Mouse (Mus musculus): Measurements from ENCODE around the gene Pigf. TPM values are rescaled to one million over a fixed set of nuclear protein-coding genes. Genes with fewer than 3 reads are reported as not detected.
A peak's percentile ranks its signal among the peaks of the same experiment; 100 is the strongest.

Pigf gene
- total and polyA plus RNA-seq, 3 experiments, result 3.7 to 22.8 (median 14.7) TPM

GRCm38 (mm10) chr17:86986449-86987138 lies 38.6 kb downstream of the Pigf start:
- Histone ChIP-seq H3K36me3 (replicated peaks) (no peaks in the 10 kb centered on the region), H3K4me3 (ENCODE audit: low read depth, low read length) (no peak overlapping the region), H3K27me3 (ENCODE audit: insufficient read depth, low read length) (no peaks in the 10 kb centered on the region), H3K4me1 (ENCODE audit: insufficient read depth, low read depth, low read length) (no peaks in the 10 kb centered on the region; the same call in 1 of the 2 replicates), H3K9me3 (replicated peaks) (peaks cover 10% of the 10 kb centered on the region)
- DNase-seq (ENCODE audit: low spot score) (no peak), ATAC-seq (ENCODE audit: extremely low read depth, insufficient number of reproducible peaks, low FRiP score, poor library complexity, severe bottlenecking) (no peak)
- TF ChIP-seq POLR2AphosphoS5 (IDR thresholded peaks at IDR 0.05; ENCODE audit: insufficient replicate concordance, low read depth, low read length), result no peak
- no peak for TF ChIP-seq GATA1 (IDR thresholded peaks at IDR 0.05; ENCODE audit: borderline replicate concordance, low read length)
- TF ChIP-seq GATA2 (IDR thresholded peaks at IDR 0.05; ENCODE audit: borderline replicate concordance, low read depth, low read length), result no peak
- TF ChIP-seq TAL1 (conservative IDR thresholded peaks at IDR 0.05; ENCODE audit: low read depth, low read length), result no peak
- TF ChIP-seq CTCF (IDR thresholded peaks at IDR 0.05; ENCODE audit: low read depth, low read length), result no peak

- no peaks in the 10 kb centered on the region for H3K36me3 ChIP-seq (replicated peaks)
- H3K4me1 ChIP-seq (ENCODE audit: insufficient read depth, low read depth, low read length), result no peaks in the 10 kb centered on the region; the same call in 1 of the 2 replicates
Measured at GRCm38 (mm10) chr17:86982497-86982896, 42.7 kb downstream of the Pigf start.

GRCm38 (mm10) chr17:86981701-86982100 lies 43.5 kb downstream of the Pigf start:
- TF ChIP-seq GATA2 (IDR thresholded peaks at IDR 0.05; ENCODE audit: borderline replicate concordance, low read depth, low read length) (no peak), CTCF (IDR thresholded peaks at IDR 0.05; ENCODE audit: low read depth, low read length) (no peak), POLR2AphosphoS5 (IDR thresholded peaks at IDR 0.05; ENCODE audit: insufficient replicate concordance, low read depth, low read length) (no peak), TAL1 (conservative IDR thresholded peaks at IDR 0.05; ENCODE audit: low read depth, low read length) (no peak), GATA1 (IDR thresholded peaks at IDR 0.05; ENCODE audit: borderline replicate concordance, low read length) (no peak)
- 0 out of 2 replicates have a peak, but pooled peaks cover 2% of the 10 kb centered on the region for H3K27me3 ChIP-seq (ENCODE audit: insufficient read depth, low read length)
- no peak for DNase-seq (ENCODE audit: low spot score)
- no peaks in the 10 kb centered on the region; the same call in 1 of the 2 replicates for H3K4me1 ChIP-seq (ENCODE audit: insufficient read depth, low read depth, low read length)
- H3K4me3 ChIP-seq (ENCODE audit: low read depth, low read length), result peak overlapping the region; percentile 50; the same call in 1 of the 2 replicates
- H3K9me3 ChIP-seq (replicated peaks), result peaks cover 16% of the 10 kb centered on the region
- ATAC-seq (ENCODE audit: extremely low read depth, insufficient number of reproducible peaks, low FRiP score, poor library complexity, severe bottlenecking), result no peak
- no peaks in the 10 kb centered on the region for H3K36me3 ChIP-seq (replicated peaks)

More at GRCm38 (mm10) chr17:86982497-86982896, 42.7 kb downstream of the Pigf start:
- no peak for ATAC-seq (ENCODE audit: extremely low read depth, insufficient number of reproducible peaks, low FRiP score, poor library complexity, severe bottlenecking)
- peaks cover 16% of the 10 kb centered on the region for H3K9me3 ChIP-seq (replicated peaks)
- H3K27me3 ChIP-seq (ENCODE audit: insufficient read depth, low read length), result 0 out of 2 replicates have a peak, but pooled peaks cover 2% of the 10 kb centered on the region
- H3K4me3 ChIP-seq (ENCODE audit: low read depth, low read length), result no peak overlapping the region
- no peak for DNase-seq (ENCODE audit: low spot score)
- TF ChIP-seq TAL1 (conservative IDR thresholded peaks at IDR 0.05; ENCODE audit: low read depth, low read length) (no peak), POLR2AphosphoS5 (IDR thresholded peaks at IDR 0.05; ENCODE audit: insufficient replicate concordance, low read depth, low read length) (no peak), GATA2 (IDR thresholded peaks at IDR 0.05; ENCODE audit: borderline replicate concordance, low read depth, low read length) (no peak), GATA1 (IDR thresholded peaks at IDR 0.05; ENCODE audit: borderline replicate concordance, low read length) (no peak), CTCF (IDR thresholded peaks at IDR 0.05; ENCODE audit: low read depth, low read length) (no peak)

- 0 out of 2 replicates have a peak, but pooled peaks cover 2% of the 10 kb centered on the region for H3K27me3 ChIP-seq (ENCODE audit: insufficient read depth, low read length)
- H3K4me3 ChIP-seq (ENCODE audit: low read depth, low read length), result peak overlapping the region; percentile 50; the same call in 1 of the 2 replicates
- TF ChIP-seq CTCF (IDR thresholded peaks at IDR 0.05; ENCODE audit: low read depth, low read length), result 0 out of 2 replicates have a peak, but pooled peaks have one; percentile 12
- no peak for TF ChIP-seq GATA1 (IDR thresholded peaks at IDR 0.05; ENCODE audit: borderline replicate concordance, low read length)
- TF ChIP-seq POLR2AphosphoS5 (IDR thresholded peaks at IDR 0.05; ENCODE audit: insufficient replicate concordance, low read depth, low read length), result peak; percentile 53; the same call in 1 of the 2 replicates
- DNase-seq (ENCODE audit: low spot score) (no peak), ATAC-seq (ENCODE audit: extremely low read depth, insufficient number of reproducible peaks, low FRiP score, poor library complexity, severe bottlenecking) (no peak)
- no peaks in the 10 kb centered on the region; the same call in 1 of the 2 replicates for H3K4me1 ChIP-seq (ENCODE audit: insufficient read depth, low read depth, low read length)
- H3K36me3 ChIP-seq (replicated peaks), result no peaks in the 10 kb centered on the region
- H3K9me3 ChIP-seq (replicated peaks), result peaks cover 19% of the 10 kb centered on the region
Measured at GRCm38 (mm10) chr17:86981205-86981604, 44.0 kb downstream of the Pigf start.

- no peak for DNase-seq (ENCODE audit: low spot score)
- Histone ChIP-seq H3K36me3 (replicated peaks) (no peaks in the 10 kb centered on the region), H3K9me3 (replicated peaks) (peaks cover 19% of the 10 kb centered on the region), H3K4me1 (ENCODE audit: insufficient read depth, low read depth, low read length) (no peaks in the 10 kb centered on the region; the same call in 1 of the 2 replicates), H3K4me3 (ENCODE audit: low read depth, low read length) (no peak overlapping the region), H3K27me3 (ENCODE audit: insufficient read depth, low read length) (0 out of 2 replicates have a peak, but pooled peaks cover 2% of the 10 kb centered on the region)
- ATAC-seq (ENCODE audit: extremely low read depth, insufficient number of reproducible peaks, low FRiP score, poor library complexity, severe bottlenecking), result no peak
- no peak for TF ChIP-seq CTCF (IDR thresholded peaks at IDR 0.05; ENCODE audit: low read depth, low read length)
- TF ChIP-seq TAL1 (conservative IDR thresholded peaks at IDR 0.05; ENCODE audit: low read depth, low read length), result no peak
- no peak for TF ChIP-seq POLR2AphosphoS5 (IDR thresholded peaks at IDR 0.05; ENCODE audit: insufficient replicate concordance, low read depth, low read length)
- no peak for TF ChIP-seq GATA2 (IDR thresholded peaks at IDR 0.05; ENCODE audit: borderline replicate concordance, low read depth, low read length)
- no peak for TF ChIP-seq GATA1 (IDR thresholded peaks at IDR 0.05; ENCODE audit: borderline replicate concordance, low read length)
Measured at GRCm38 (mm10) chr17:86978496-86978895, 46.7 kb downstream of the Pigf start.

- Histone ChIP-seq H3K4me3 (ENCODE audit: low read depth, low read length) (no peak overlapping the region), H3K27me3 (ENCODE audit: insufficient read depth, low read length) (0 out of 2 replicates have a peak, but pooled peaks cover 2% of the 10 kb centered on the region), H3K4me1 (ENCODE audit: insufficient read depth, low read depth, low read length) (no peaks in the 10 kb centered on the region), H3K36me3 (replicated peaks) (no peaks in the 10 kb centered on the region), H3K9me3 (replicated peaks) (peaks cover 10% of the 10 kb centered on the region)
- no peak for DNase-seq (ENCODE audit: low spot score)
- TF ChIP-seq POLR2AphosphoS5 (IDR thresholded peaks at IDR 0.05; ENCODE audit: insufficient replicate concordance, low read depth, low read length), result no peak
- TF ChIP-seq TAL1 (conservative IDR thresholded peaks at IDR 0.05; ENCODE audit: low read depth, low read length), result no peak
- no peak for TF ChIP-seq GATA2 (IDR thresholded peaks at IDR 0.05; ENCODE audit: borderline replicate concordance, low read depth, low read length)
- TF ChIP-seq CTCF (IDR thresholded peaks at IDR 0.05; ENCODE audit: low read depth, low read length), result no peak
- TF ChIP-seq GATA1 (IDR thresholded peaks at IDR 0.05; ENCODE audit: borderline replicate concordance, low read length), result no peak
- no peak for ATAC-seq (ENCODE audit: extremely low read depth, insufficient number of reproducible peaks, low FRiP score, poor library complexity, severe bottlenecking)
Measured at GRCm38 (mm10) chr17:86976387-86976786, 48.8 kb downstream of the Pigf start.
